Mouse (Mus musculus): ENCODE data around the gene Treml2. TPM values are rescaled to one million over a fixed set of nuclear protein-coding genes. Genes with fewer than 3 reads are reported as not detected.

Treml2 gene
- total RNA-seq (2012; rRNA removed) = 2.3 and 5.1 TPM in 2 replicates

- Histone ChIP-seq H3K4me1 (ENCODE audit: control insufficient read depth in 2 of 2, insufficient read depth in 2 of 2, low read length in 2 of 2, poor library complexity in 1 of 2) (peaks cover 0 to 13% of the 10 kb centered on the region in 2 experiments; a peak in 2 of 4 replicates), H3K27ac (ENCODE audit: insufficient read depth, low read depth, low read length, poor library complexity, severe bottlenecking) (no peak within 1 kb of the TSS), H3K9ac (ENCODE audit: insufficient read depth, low read depth, low read length, poor library complexity, severe bottlenecking) (no peak within 1 kb of the TSS), H3K36me3 (ENCODE audit: control insufficient read depth, insufficient read depth, low read length, poor library complexity, severe bottlenecking) (no peaks in the 10 kb centered on the region), H3K4me3 (ENCODE audit: insufficient read depth in 1 of 2, low read depth in 1 of 2, low read length in 2 of 2, poor library complexity in 1 of 2, severe bottlenecking in 1 of 2) (no peak within 1 kb of the TSS), H3K9me3 (ENCODE audit: control insufficient read depth, insufficient read depth, low read depth, low read length) (no peaks in the 10 kb centered on the region)
- peak; percentile 63 for DNase-seq (ENCODE audit: low read depth, low spot score)
- no peak for TF ChIP-seq HCFC1 (IDR thresholded peaks at IDR 0.05; ENCODE audit: borderline replicate concordance, insufficient read depth, low read length)
- TF ChIP-seq ZNF384 (IDR thresholded peaks at IDR 0.05; ENCODE audit: low read depth, low read length) = no peak
- no peak for TF ChIP-seq ZC3H11A (IDR thresholded peaks at IDR 0.05; ENCODE audit: borderline replicate concordance, low read depth, low read length)
- TF ChIP-seq CHD2 (IDR thresholded peaks at IDR 0.05; ENCODE audit: low read depth, low read length) = no peak
- no peak for TF ChIP-seq MAFK (IDR thresholded peaks at IDR 0.05; ENCODE audit: insufficient read depth, low read depth, low read length)
- in situ Hi-C loops (cut with MboI; ENCODE audit: low sequenced_read_pairs in 2 of 2, unreplicated experiment in 2 of 2) = no loop called here
These were observed at the start of gene Treml2 for GRCm38 (mm10) chr17:48299203-48299602. Gene Treml2 (plus strand): TSS chr17:48299498.

GRCm38 (mm10) chr17:48249501-48249900, 49.8 kb upstream of the Treml2 start:
- no peaks in the 10 kb centered on the region for H3K9me3 ChIP-seq (ENCODE audit: control insufficient read depth, insufficient read depth, low read depth, low read length)
- H3K4me3 ChIP-seq (ENCODE audit: insufficient read depth in 1 of 2, low read depth in 1 of 2, low read length in 2 of 2, poor library complexity in 1 of 2, severe bottlenecking in 1 of 2) = no peak overlapping the region
- no peak overlapping the region for H3K9ac ChIP-seq (ENCODE audit: insufficient read depth, low read depth, low read length, poor library complexity, severe bottlenecking)
- no peaks in the 10 kb centered on the region for H3K36me3 ChIP-seq (ENCODE audit: control insufficient read depth, insufficient read depth, low read length, poor library complexity, severe bottlenecking)
- TF ChIP-seq MAFK (IDR thresholded peaks at IDR 0.05; ENCODE audit: insufficient read depth, low read depth, low read length) (no peak), ZC3H11A (IDR thresholded peaks at IDR 0.05; ENCODE audit: borderline replicate concordance, low read depth, low read length) (no peak), ZNF384 (IDR thresholded peaks at IDR 0.05; ENCODE audit: low read depth, low read length) (no peak), CHD2 (IDR thresholded peaks at IDR 0.05; ENCODE audit: low read depth, low read length) (no peak), HCFC1 (IDR thresholded peaks at IDR 0.05; ENCODE audit: borderline replicate concordance, insufficient read depth, low read length) (no peak)
- in situ Hi-C loops (cut with MboI; ENCODE audit: low sequenced_read_pairs in 2 of 2, unreplicated experiment in 2 of 2) = no loop called here
- no peak for DNase-seq (ENCODE audit: low read depth, low spot score)
- no peak overlapping the region for H3K27ac ChIP-seq (ENCODE audit: insufficient read depth, low read depth, low read length, poor library complexity, severe bottlenecking)
- H3K4me1 ChIP-seq (ENCODE audit: control insufficient read depth in 2 of 2, insufficient read depth in 2 of 2, low read length in 2 of 2, poor library complexity in 1 of 2) = no peaks in the 10 kb centered on the region

GRCm38 (mm10) chr17:48250631-48251030, 48.7 kb upstream of the Treml2 start:
- H3K4me3 ChIP-seq (ENCODE audit: insufficient read depth in 1 of 2, low read depth in 1 of 2, low read length in 2 of 2, poor library complexity in 1 of 2, severe bottlenecking in 1 of 2) = no peak overlapping the region
- no peaks in the 10 kb centered on the region for H3K36me3 ChIP-seq (ENCODE audit: control insufficient read depth, insufficient read depth, low read length, poor library complexity, severe bottlenecking)
- H3K9me3 ChIP-seq (ENCODE audit: control insufficient read depth, insufficient read depth, low read depth, low read length) = no peaks in the 10 kb centered on the region
- no peak for DNase-seq (ENCODE audit: low read depth, low spot score)
- no peaks in the 10 kb centered on the region for H3K4me1 ChIP-seq (ENCODE audit: control insufficient read depth in 2 of 2, insufficient read depth in 2 of 2, low read length in 2 of 2, poor library complexity in 1 of 2)
- in situ Hi-C loops (cut with MboI; ENCODE audit: low sequenced_read_pairs in 2 of 2, unreplicated experiment in 2 of 2) = no loop called here
- TF ChIP-seq MAFK (IDR thresholded peaks at IDR 0.05; ENCODE audit: insufficient read depth, low read depth, low read length) (no peak), HCFC1 (IDR thresholded peaks at IDR 0.05; ENCODE audit: borderline replicate concordance, insufficient read depth, low read length) (no peak), ZC3H11A (IDR thresholded peaks at IDR 0.05; ENCODE audit: borderline replicate concordance, low read depth, low read length) (no peak), CHD2 (IDR thresholded peaks at IDR 0.05; ENCODE audit: low read depth, low read length) (no peak), ZNF384 (IDR thresholded peaks at IDR 0.05; ENCODE audit: low read depth, low read length) (no peak)
- H3K9ac ChIP-seq (ENCODE audit: insufficient read depth, low read depth, low read length, poor library complexity, severe bottlenecking) = no peak overlapping the region
- H3K27ac ChIP-seq (ENCODE audit: insufficient read depth, low read depth, low read length, poor library complexity, severe bottlenecking) = no peak overlapping the region

- TF ChIP-seq ZNF384 (IDR thresholded peaks at IDR 0.05; ENCODE audit: low read depth, low read length) = no peak
- no peak for TF ChIP-seq ZC3H11A (IDR thresholded peaks at IDR 0.05; ENCODE audit: borderline replicate concordance, low read depth, low read length)
- no peak for TF ChIP-seq CHD2 (IDR thresholded peaks at IDR 0.05; ENCODE audit: low read depth, low read length)
- TF ChIP-seq MAFK (IDR thresholded peaks at IDR 0.05; ENCODE audit: insufficient read depth, low read depth, low read length) = no peak
- no peak for TF ChIP-seq HCFC1 (IDR thresholded peaks at IDR 0.05; ENCODE audit: borderline replicate concordance, insufficient read depth, low read length)
- no peak overlapping the region for H3K9ac ChIP-seq (ENCODE audit: insufficient read depth, low read depth, low read length, poor library complexity, severe bottlenecking)
- no peaks in the 10 kb centered on the region for H3K9me3 ChIP-seq (ENCODE audit: control insufficient read depth, insufficient read depth, low read depth, low read length)
- no peak for DNase-seq (ENCODE audit: low read depth, low spot score)
- no peaks in the 10 kb centered on the region for H3K4me1 ChIP-seq (ENCODE audit: control insufficient read depth in 2 of 2, insufficient read depth in 2 of 2, low read length in 2 of 2, poor library complexity in 1 of 2)
- no peaks in the 10 kb centered on the region for H3K36me3 ChIP-seq (ENCODE audit: control insufficient read depth, insufficient read depth, low read length, poor library complexity, severe bottlenecking)
- in situ Hi-C loops (cut with MboI; ENCODE audit: low sequenced_read_pairs in 2 of 2, unreplicated experiment in 2 of 2) = no loop called here
- no peak overlapping the region for H3K4me3 ChIP-seq (ENCODE audit: insufficient read depth in 1 of 2, low read depth in 1 of 2, low read length in 2 of 2, poor library complexity in 1 of 2, severe bottlenecking in 1 of 2)
- no peak overlapping the region for H3K27ac ChIP-seq (ENCODE audit: insufficient read depth, low read depth, low read length, poor library complexity, severe bottlenecking)
These were observed 42.7 kb upstream of the Treml2 start for GRCm38 (mm10) chr17:48256575-48256974.

GRCm38 (mm10) chr17:48261868-48262267, 37.4 kb upstream of the Treml2 start:
- Histone ChIP-seq H3K9me3 (ENCODE audit: control insufficient read depth, insufficient read depth, low read depth, low read length) (no peaks in the 10 kb centered on the region), H3K4me3 (ENCODE audit: insufficient read depth in 1 of 2, low read depth in 1 of 2, low read length in 2 of 2, poor library complexity in 1 of 2, severe bottlenecking in 1 of 2) (no peak overlapping the region), H3K36me3 (ENCODE audit: control insufficient read depth, insufficient read depth, low read length, poor library complexity, severe bottlenecking) (no peaks in the 10 kb centered on the region), H3K4me1 (ENCODE audit: control insufficient read depth in 2 of 2, insufficient read depth in 2 of 2, low read length in 2 of 2, poor library complexity in 1 of 2) (no peaks in the 10 kb centered on the region), H3K27ac (ENCODE audit: insufficient read depth, low read depth, low read length, poor library complexity, severe bottlenecking) (peak overlapping the region; percentile 10; the same call in 1 of the 2 replicates), H3K9ac (ENCODE audit: insufficient read depth, low read depth, low read length, poor library complexity, severe bottlenecking) (no peak overlapping the region)
- in situ Hi-C loops (cut with MboI; ENCODE audit: low sequenced_read_pairs in 2 of 2, unreplicated experiment in 2 of 2) = no loop called here
- no peak for DNase-seq (ENCODE audit: low read depth, low spot score)
- TF ChIP-seq CHD2 (IDR thresholded peaks at IDR 0.05; ENCODE audit: low read depth, low read length) = no peak
- TF ChIP-seq HCFC1 (IDR thresholded peaks at IDR 0.05; ENCODE audit: borderline replicate concordance, insufficient read depth, low read length) = no peak
- TF ChIP-seq MAFK (IDR thresholded peaks at IDR 0.05; ENCODE audit: insufficient read depth, low read depth, low read length) = no peak
- TF ChIP-seq ZC3H11A (IDR thresholded peaks at IDR 0.05; ENCODE audit: borderline replicate concordance, low read depth, low read length) = no peak
- TF ChIP-seq ZNF384 (IDR thresholded peaks at IDR 0.05; ENCODE audit: low read depth, low read length) = no peak
